Comparison of ENCODE assay signal across 18 mouse cellular contexts in genomic region chr16:55442821-55443581, GRCm38 (mm10).
"Had no signal": no experiment of that assay in that cellular context is flagged by ENCODE, and none has a peak within 500 bp of the region (broad histone marks: within the 10 kb centered on the region; RNA-seq: fewer than 3 reads in every experiment).

No protein-coding gene starts in this region.

- ATAC-seq: intestine, embryonic 16.5 days; liver, postnatal 0 days; lung, postnatal 0 days had no signal

- H3K27me3 ChIP-seq: limb, embryonic 15.5 days had no signal

- H3K4me1 ChIP-seq: midbrain, embryonic 10.5 days had no signal

- H3K9ac ChIP-seq: limb, embryonic 15.5 days; liver, embryonic 14.5 days; liver, postnatal 0 days; lung, embryonic 14.5 days had no signal

- H3K27ac ChIP-seq: limb, embryonic 15.5 days; liver, embryonic 14.5 days; macrophage; midbrain, embryonic 10.5 days had no signal

- H3K9me3 ChIP-seq: limb, embryonic 15.5 days; midbrain, embryonic 10.5 days had no signal

- DNase-seq: kidney, adult 18-20 months; kidney, postnatal 14 days; kidney, postnatal 4 days; layer of hippocampus, adult 9-11 months; liver, postnatal 0 days; lung, embryonic 14.5 days; midbrain, embryonic 14.5 days; right cerebral cortex, postnatal 25 days; spleen, adult 18-20 months; thymus, adult 18-20 months; thymus, postnatal 36 days had no signal

- H3K4me3 ChIP-seq: limb, embryonic 15.5 days; midbrain, embryonic 10.5 days had no signal

- H3K36me3 ChIP-seq: limb, embryonic 15.5 days; midbrain, embryonic 10.5 days had no signal

- H3K4me2 ChIP-seq: limb, embryonic 15.5 days; liver, embryonic 11.5 days; lung, embryonic 14.5 days had no signal
